Mouse (Mus musculus): ENCODE results near the gene Tbc1d7. TPM values are rescaled to one million over a fixed set of nuclear protein-coding genes. Genes with fewer than 3 reads are reported as not detected.

Tbc1d7 gene
- total RNA-seq, 2 experiments from 2014 or later: 4.7 to 10.0 TPM

Other genes starting within 250 kb of the Tbc1d7 start
- 0.63 and 1.3 TPM in 2 replicates for gene Gfod1, start 132.7 kb upstream of the Tbc1d7 start, total RNA-seq (2015; ENCODE audit: low replicate concordance)
- gene Gfod1, start 132.7 kb upstream of the Tbc1d7 start, total RNA-seq (2017; ENCODE audit: low replicate concordance): 0.84 and 2.3 TPM in 2 replicates
- gene Sirt5, start 194.0 kb upstream of the Tbc1d7 start, total RNA-seq (2015; ENCODE audit: low replicate concordance): not detected in 2 replicates
- gene Sirt5, start 194.0 kb upstream of the Tbc1d7 start, total RNA-seq (2017; ENCODE audit: low replicate concordance): 0.34 and 3.1 TPM in 2 replicates
- gene Nol7, start 226.9 kb upstream of the Tbc1d7 start, total RNA-seq (2015; ENCODE audit: low replicate concordance): 22.7 and 24.5 TPM in 2 replicates
- 43.2 and 47.4 TPM in 2 replicates for gene Nol7, start 226.9 kb upstream of the Tbc1d7 start, total RNA-seq (2017; ENCODE audit: low replicate concordance)